Mouse (Mus musculus) right cerebral cortex, adult 2 months (tissue): ENCODE measurements around the gene Ddx60.

Source experiments
- DNase-seq, 2 experiments: peaks; one replicate each; pipeline ENCODE4 v3.0.0; 2021 to 2022; ENCODE audit warnings: low spot score in 2 of 2

Gene Ddx60

GRCm38 (mm10) chr8:61985703-61986475 lies 58.0 kb downstream of the Ddx60 start:
- DNase-seq = no peak

GRCm38 (mm10) chr8:61989464-61989863 lies 61.6 kb downstream of the Ddx60 start:
- DNase-seq = peak; percentile 2 to 3

- no peak for DNase-seq
Observed at GRCm38 (mm10) chr8:61992796-61993195, 64.9 kb downstream of the Ddx60 start.

- DNase-seq = no peak
Observed at GRCm38 (mm10) chr8:61997125-61997524, 69.2 kb downstream of the Ddx60 start.

- DNase-seq = no peak
Observed at GRCm38 (mm10) chr8:62014166-62014565, 86.3 kb downstream of the Ddx60 start.

- no peak for DNase-seq
Observed at GRCm38 (mm10) chr8:62014582-62014981, 86.7 kb downstream of the Ddx60 start.

- no peak for DNase-seq
Observed at GRCm38 (mm10) chr8:62034351-62034750, 106.5 kb downstream of the Ddx60 start.

- no peak for DNase-seq
Observed at GRCm38 (mm10) chr8:62046809-62047208, 118.9 kb downstream of the Ddx60 start.

GRCm38 (mm10) chr8:62060357-62060756 lies 132.5 kb downstream of the Ddx60 start:
- no peak for DNase-seq

GRCm38 (mm10) chr8:62068305-62068704 lies 140.4 kb downstream of the Ddx60 start:
- no peak for DNase-seq

GRCm38 (mm10) chr8:62080195-62080802 lies 152.4 kb downstream of the Ddx60 start:
- no peak for DNase-seq

GRCm38 (mm10) chr8:62081804-62082203 lies 153.9 kb downstream of the Ddx60 start:
- DNase-seq = no peak
